Mouse (Mus musculus) CH12F3 (cell line): ENCODE data around the gene Sec24d.

ENCODE experiments used
- in situ Hi-C: fragments of 300-500 bp; cut with MboI; formaldehyde crosslinking; loops from 2 replicates; pipeline ENCODE4 v1.14.3; 2020; ENCODE audit warnings: low sequenced_read_pairs

Gene Sec24d

DNA sequence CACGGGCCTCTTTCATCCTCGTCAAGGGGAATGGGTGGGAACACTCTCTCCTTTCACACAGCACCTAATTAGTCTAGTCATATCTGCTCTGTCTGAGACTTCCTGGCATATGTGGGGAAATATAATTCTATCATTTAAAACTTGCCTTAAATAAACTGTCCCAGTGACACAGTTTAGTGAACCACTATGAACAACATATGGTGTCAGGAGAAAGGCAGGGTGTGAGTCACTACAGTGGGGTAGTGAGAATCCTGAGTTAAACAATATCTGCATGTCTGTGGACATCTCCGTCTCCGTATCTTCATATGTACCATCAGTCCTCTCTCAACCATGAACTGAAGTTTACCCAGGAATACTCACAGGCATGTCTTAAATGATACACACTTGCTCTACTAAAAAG lies 123.9 kb downstream of the Sec24d start:
- in situ Hi-C loops = no loop called here

DNA sequence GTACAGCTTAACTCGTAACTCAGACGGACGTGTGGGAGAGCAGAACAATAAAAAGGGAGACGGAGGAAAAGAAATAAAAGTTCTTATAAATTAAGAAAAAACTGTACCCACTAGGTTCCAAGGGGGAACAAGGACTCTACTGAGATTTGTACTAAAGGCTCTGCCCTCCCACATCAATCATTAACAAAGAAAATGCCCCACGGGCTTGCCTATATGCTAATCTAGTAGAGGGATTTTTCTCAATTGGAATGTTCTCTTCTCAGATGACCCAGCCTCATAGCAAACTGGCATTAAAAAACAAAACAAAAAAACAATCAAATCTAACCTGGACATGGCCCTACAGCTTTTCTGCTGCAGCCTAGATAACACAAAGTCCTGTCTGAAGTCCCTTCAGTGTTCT lies 128.4 kb downstream of the Sec24d start:
- in situ Hi-C loops = no loop called here

GRCm38 (mm10) chr3:123397562-123398481 lies 130.6 kb downstream of the Sec24d start:
- in situ Hi-C loops = no loop called here

DNA sequence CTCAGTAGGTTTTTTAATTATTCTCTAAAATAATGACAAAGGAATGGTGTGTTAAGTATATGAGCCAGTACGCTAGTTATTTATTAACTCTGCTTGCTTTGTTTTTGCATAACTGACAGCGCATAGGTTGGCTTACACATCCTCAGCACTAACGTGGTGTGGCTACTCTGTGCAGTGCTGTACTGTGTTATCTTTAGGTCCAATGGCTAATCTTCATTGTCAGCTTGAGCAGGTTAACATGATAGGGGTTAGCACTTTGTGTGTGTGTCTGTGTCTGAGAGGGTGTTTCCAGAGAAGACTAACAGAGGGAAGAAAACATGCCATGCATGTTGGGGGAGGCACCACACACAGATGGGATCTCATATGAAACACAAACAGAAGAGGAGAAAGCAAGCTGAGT lies 137.7 kb downstream of the Sec24d start:
- in situ Hi-C loops = no loop called here

- in situ Hi-C loops = no loop called here
Measured at GRCm38 (mm10) chr3:123411821-123412578, 144.7 kb downstream of the Sec24d start.

DNA sequence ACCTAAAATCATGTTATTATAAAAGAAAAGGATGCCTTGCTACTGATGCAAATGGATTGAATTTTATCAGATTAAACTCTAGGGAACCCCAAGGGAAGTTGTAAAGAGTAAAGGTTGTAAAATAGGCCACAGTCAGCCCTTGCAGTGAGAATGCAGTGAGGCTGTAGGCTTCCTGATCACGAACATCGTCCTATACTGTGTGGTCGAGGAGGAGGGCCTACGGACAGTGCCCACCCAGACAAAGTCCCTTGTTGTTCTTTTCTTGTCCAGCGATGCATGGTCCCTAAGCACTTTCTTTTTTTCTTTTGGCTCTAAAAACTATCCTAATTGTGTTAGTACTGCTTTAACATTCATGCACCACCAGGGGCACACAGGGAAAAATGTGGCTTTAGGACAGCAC lies 145.9 kb downstream of the Sec24d start:
- in situ Hi-C loops = no loop called here
